Mouse (Mus musculus): Measurements from ENCODE around the gene Gm21974. TPM values are rescaled to one million over a fixed set of nuclear protein-coding genes. Genes with fewer than 3 reads are reported as not detected.
A peak's percentile ranks its signal among the peaks of the same experiment; 100 is the strongest.

Gene Gm21974
- polyA plus RNA-seq, 1 experiment from 2014 or later = not detected

- Histone ChIP-seq H3K4me2 (no peak overlapping the region), H3K4me1 (replicated peaks) (peaks cover 26% of the 10 kb centered on the region), H3K36me3 (peaks cover 27% of the 10 kb centered on the region), H3K9me3 (replicated peaks) (no peaks in the 10 kb centered on the region), H3K27me3 (no peaks in the 10 kb centered on the region), H3K9ac (no peak overlapping the region), H3K4me3 (replicated peaks) (no peak overlapping the region), H3K27ac (no peak overlapping the region)
- DNase-seq = no peak
- 83% methylated on average over 12 of the region's 12 CpGs for WGBS (ENCODE audit: insufficient replicate concordance)
- ATAC-seq (ENCODE audit: low read depth) = no peak
These were observed 20.0 kb upstream of the Gm21974 start for GRCm38 (mm10) chr7:127915293-127915692.

GRCm38 (mm10) chr7:127912938-127913337 lies 17.7 kb upstream of the Gm21974 start:
- H3K4me2 ChIP-seq = peak overlapping the region; percentile 80
- peak overlapping the region; percentile 75 for H3K4me3 ChIP-seq (replicated peaks)
- no peaks in the 10 kb centered on the region for H3K27me3 ChIP-seq
- DNase-seq (no peak), ATAC-seq (ENCODE audit: low read depth) (no peak)
- H3K36me3 ChIP-seq = peaks cover 47% of the 10 kb centered on the region
- peaks cover 17% of the 10 kb centered on the region for H3K4me1 ChIP-seq (replicated peaks)
- no peaks in the 10 kb centered on the region for H3K9me3 ChIP-seq (replicated peaks)
- H3K27ac ChIP-seq = peak overlapping the region; percentile 82
- 1% methylated on average over 4 of the region's 4 CpGs for WGBS (ENCODE audit: insufficient replicate concordance)
- H3K9ac ChIP-seq = peak overlapping the region; percentile 74

GRCm38 (mm10) chr7:127912190-127912871 lies 17.1 kb upstream of the Gm21974 start, which contains the start of gene Kat8:
Kat8 (plus strand) TSS chr7:127912516.
- peak within 1 kb of the TSS; percentile 82 for H3K27ac ChIP-seq
- peak; percentile 96 for ATAC-seq (ENCODE audit: low read depth)
- H3K9ac ChIP-seq = peak within 1 kb of the TSS; percentile 74
- no peaks in the 10 kb centered on the region for H3K27me3 ChIP-seq
- no peaks in the 10 kb centered on the region for H3K9me3 ChIP-seq (replicated peaks)
- WGBS (ENCODE audit: insufficient replicate concordance) = 1% methylated on average over 40 of the region's 40 CpGs
- H3K4me3 ChIP-seq (replicated peaks) = peak within 1 kb of the TSS; percentile 75
- peak within 1 kb of the TSS; percentile 80 for H3K4me2 ChIP-seq
- H3K36me3 ChIP-seq = peaks cover 48% of the 10 kb centered on the region
- H3K4me1 ChIP-seq (replicated peaks) = peaks cover 17% of the 10 kb centered on the region
- DNase-seq = peak; percentile 83

GRCm38 (mm10) chr7:127908656-127909055 lies 13.4 kb upstream of the Gm21974 start:
- peaks cover 34% of the 10 kb centered on the region for H3K4me1 ChIP-seq (replicated peaks)
- WGBS (ENCODE audit: insufficient replicate concordance) = 81% methylated on average over 4 of the region's 4 CpGs
- peaks cover 54% of the 10 kb centered on the region for H3K36me3 ChIP-seq
- no peaks in the 10 kb centered on the region for H3K27me3 ChIP-seq
- H3K4me3 ChIP-seq (replicated peaks) = no peak overlapping the region
- no peak overlapping the region for H3K27ac ChIP-seq
- no peaks in the 10 kb centered on the region for H3K9me3 ChIP-seq (replicated peaks)
- DNase-seq (no peak), ATAC-seq (ENCODE audit: low read depth) (no peak)
- H3K9ac ChIP-seq = no peak overlapping the region
- no peak overlapping the region for H3K4me2 ChIP-seq

- Histone ChIP-seq H3K36me3 (peaks cover 54% of the 10 kb centered on the region), H3K4me3 (replicated peaks) (no peak overlapping the region), H3K4me1 (replicated peaks) (peaks cover 30% of the 10 kb centered on the region), H3K9ac (no peak overlapping the region), H3K27me3 (no peaks in the 10 kb centered on the region), H3K4me2 (no peak overlapping the region), H3K27ac (no peak overlapping the region), H3K9me3 (replicated peaks) (no peaks in the 10 kb centered on the region)
- 83% methylated on average over 12 of the region's 12 CpGs for WGBS (ENCODE audit: insufficient replicate concordance)
- ATAC-seq (ENCODE audit: low read depth) (no peak), DNase-seq (no peak)
These were observed 12.7 kb upstream of the Gm21974 start for GRCm38 (mm10) chr7:127907939-127908338.

GRCm38 (mm10) chr7:127903971-127904796 lies 8.9 kb upstream of the Gm21974 start, which contains the start of gene Bckdk:
Bckdk (plus strand) TSS chr7:127904082.
- WGBS (ENCODE audit: insufficient replicate concordance) = 9% methylated on average over 38 of the region's 38 CpGs
- H3K9me3 ChIP-seq (replicated peaks) = no peaks in the 10 kb centered on the region
- H3K4me2 ChIP-seq = peak within 1 kb of the TSS; percentile 86
- H3K27ac ChIP-seq = peak within 1 kb of the TSS; percentile 83
- H3K36me3 ChIP-seq = peaks cover 43% of the 10 kb centered on the region
- H3K4me3 ChIP-seq (replicated peaks) = peak within 1 kb of the TSS; percentile 81
- peak; percentile 69 for DNase-seq
- H3K4me1 ChIP-seq (replicated peaks) = peaks cover 54% of the 10 kb centered on the region
- peak within 1 kb of the TSS; percentile 94 for H3K9ac ChIP-seq
- H3K27me3 ChIP-seq = no peaks in the 10 kb centered on the region
- peak; percentile 86 for ATAC-seq (ENCODE audit: low read depth)

- WGBS (ENCODE audit: insufficient replicate concordance) = 29% methylated on average over 2 of the region's 2 CpGs
- Histone ChIP-seq H3K4me2 (no peak overlapping the region), H3K9ac (0 out of 2 replicates have a peak overlapping the region, but pooled peaks have one; percentile 3), H3K9me3 (replicated peaks) (no peaks in the 10 kb centered on the region), H3K4me1 (replicated peaks) (peaks cover 74% of the 10 kb centered on the region), H3K27me3 (no peaks in the 10 kb centered on the region), H3K27ac (peak overlapping the region; percentile 1; the same call in 1 of the 2 replicates), H3K36me3 (peaks cover 19% of the 10 kb centered on the region), H3K4me3 (replicated peaks) (no peak overlapping the region)
- DNase-seq = no peak
- ATAC-seq (ENCODE audit: low read depth) = no peak
These were observed 6.5 kb upstream of the Gm21974 start for GRCm38 (mm10) chr7:127901772-127902171.

- H3K4me2 ChIP-seq = peak overlapping the region; percentile 17; the same call in 1 of the 2 replicates
- H3K9ac ChIP-seq = peak overlapping the region; percentile 31; the same call in 1 of the 2 replicates
- H3K27me3 ChIP-seq = no peaks in the 10 kb centered on the region
- peak overlapping the region; percentile 40 for H3K27ac ChIP-seq
- H3K9me3 ChIP-seq (replicated peaks) = no peaks in the 10 kb centered on the region
- WGBS (ENCODE audit: insufficient replicate concordance) = 11% methylated on average over 7 of the region's 7 CpGs
- no peak for ATAC-seq (ENCODE audit: low read depth)
- no peak overlapping the region for H3K4me3 ChIP-seq (replicated peaks)
- peaks cover 80% of the 10 kb centered on the region for H3K4me1 ChIP-seq (replicated peaks)
- DNase-seq = peak; percentile 42
- peaks cover 2% of the 10 kb centered on the region; the same call in 1 of the 2 replicates for H3K36me3 ChIP-seq
These were observed 4.7 kb upstream of the Gm21974 start for GRCm38 (mm10) chr7:127899997-127900396.

- Histone ChIP-seq H3K27me3 (no peaks in the 10 kb centered on the region), H3K9me3 (replicated peaks) (no peaks in the 10 kb centered on the region), H3K36me3 (peaks cover 5% of the 10 kb centered on the region), H3K4me3 (replicated peaks) (no peak overlapping the region), H3K27ac (peak overlapping the region; percentile 40), H3K9ac (peak overlapping the region; percentile 31; the same call in 1 of the 2 replicates), H3K4me1 (replicated peaks) (peaks cover 84% of the 10 kb centered on the region), H3K4me2 (peak overlapping the region; percentile 38)
- peak; percentile 25; the same call in 1 of the 2 replicates for ATAC-seq (ENCODE audit: low read depth)
- DNase-seq = peak; percentile 69
- 20% methylated on average over 10 of the region's 10 CpGs for WGBS (ENCODE audit: insufficient replicate concordance)
These were observed 3.1 kb upstream of the Gm21974 start for GRCm38 (mm10) chr7:127898179-127898956.

- Histone ChIP-seq H3K9me3 (replicated peaks) (no peaks in the 10 kb centered on the region), H3K27me3 (no peaks in the 10 kb centered on the region), H3K9ac (no peak overlapping the region), H3K27ac (no peak overlapping the region), H3K4me3 (replicated peaks) (no peak overlapping the region), H3K36me3 (peaks cover 12% of the 10 kb centered on the region), H3K4me1 (replicated peaks) (peaks cover 78% of the 10 kb centered on the region), H3K4me2 (no peak overlapping the region)
- ATAC-seq (ENCODE audit: low read depth) = no peak
- no peak for DNase-seq
- WGBS (ENCODE audit: insufficient replicate concordance) = 73% methylated on average over 7 of the region's 7 CpGs
These were observed 2.3 kb upstream of the Gm21974 start for GRCm38 (mm10) chr7:127897542-127897941.
